Mouse (Mus musculus): ENCODE measurements around the gene Dusp11. TPM values are rescaled to one million over a fixed set of nuclear protein-coding genes. Genes with fewer than 3 reads are reported as not detected.
A peak's percentile ranks its signal among the peaks of the same experiment; 100 is the strongest.
"Not testable (repeated sequence)": the region's sequence is repeated elsewhere in the genome, so short reads cannot be mapped to it uniquely, and the experiment has no call there.

The Dusp11 gene
- 34.6 and 34.9 TPM in 2 replicates for polyA plus RNA-seq (2016; fragmentation: Nextera tagmentation; extraction: Ambion mirVana)

- WGBS = under 1% methylated on average over 70 of the region's 70 CpGs
- no peaks in the 10 kb centered on the region for H3K27me3 ChIP-seq (ENCODE audit: poor library complexity, severe bottlenecking)
- peak within 1 kb of the TSS; percentile 92 for H3K4me3 ChIP-seq
- peak; percentile 93 for DNase-seq (ENCODE audit: extremely low spot score, low spot score)
- H3K36me3 ChIP-seq (replicated peaks) = peaks cover 29% of the 10 kb centered on the region
- peaks cover 16% of the 10 kb centered on the region for H3K4me1 ChIP-seq
- H3K27ac ChIP-seq = peak within 1 kb of the TSS; percentile 95
- H3K9me3 ChIP-seq = no peaks in the 10 kb centered on the region
These were observed at the start of gene Dusp11 for GRCm38 (mm10) chr6:85961101-85962091. TSS of gene Dusp11 (minus strand) at chr6:85961667.

- H3K27ac ChIP-seq = no peak overlapping the region
- H3K27me3 ChIP-seq (ENCODE audit: poor library complexity, severe bottlenecking) = no peaks in the 10 kb centered on the region
- no peaks in the 10 kb centered on the region for H3K4me1 ChIP-seq
- 32% methylated on average over 4 of the region's 4 CpGs for WGBS
- no peak overlapping the region for H3K4me3 ChIP-seq
- no peaks in the 10 kb centered on the region for H3K36me3 ChIP-seq (replicated peaks)
- H3K9me3 ChIP-seq = no peaks in the 10 kb centered on the region
- DNase-seq (ENCODE audit: extremely low spot score, low spot score) = peak; percentile 37
These were observed 48.5 kb upstream of the Dusp11 start for GRCm38 (mm10) chr6:86009980-86010379.

GRCm38 (mm10) chr6:86004271-86005148 lies 43.0 kb upstream of the Dusp11 start:
- no peaks in the 10 kb centered on the region for H3K36me3 ChIP-seq (replicated peaks)
- 14% methylated on average over 18 of the region's 18 CpGs for WGBS
- no peaks in the 10 kb centered on the region for H3K27me3 ChIP-seq (ENCODE audit: poor library complexity, severe bottlenecking)
- H3K4me1 ChIP-seq = peaks cover 9% of the 10 kb centered on the region
- H3K4me3 ChIP-seq = peak overlapping the region; percentile 32
- no peak overlapping the region for H3K27ac ChIP-seq
- peak; percentile 83 for DNase-seq (ENCODE audit: extremely low spot score, low spot score)
- H3K9me3 ChIP-seq = no peaks in the 10 kb centered on the region; the same call in 1 of the 2 replicates

GRCm38 (mm10) chr6:86003405-86003925 lies 42.0 kb upstream of the Dusp11 start:
- Histone ChIP-seq H3K27me3 (ENCODE audit: poor library complexity, severe bottlenecking) (no peaks in the 10 kb centered on the region), H3K4me1 (peaks cover 9% of the 10 kb centered on the region), H3K36me3 (replicated peaks) (no peaks in the 10 kb centered on the region), H3K9me3 (no peaks in the 10 kb centered on the region; the same call in 1 of the 2 replicates), H3K4me3 (no peak overlapping the region), H3K27ac (no peak overlapping the region)
- DNase-seq (ENCODE audit: extremely low spot score, low spot score) = no peak
- 73% methylated on average over 18 of the region's 18 CpGs for WGBS

GRCm38 (mm10) chr6:85990774-85991173 lies 29.3 kb upstream of the Dusp11 start:
- H3K9me3 ChIP-seq; H3K4me1 ChIP-seq; H3K27ac ChIP-seq; H3K4me3 ChIP-seq; H3K36me3 ChIP-seq (replicated peaks); H3K27me3 ChIP-seq (ENCODE audit: poor library complexity, severe bottlenecking); DNase-seq (ENCODE audit: extremely low spot score, low spot score): not testable (repeated sequence)
- 90% methylated on average over 5 of the region's 5 CpGs for WGBS

- DNase-seq (ENCODE audit: extremely low spot score, low spot score); H3K9me3 ChIP-seq; H3K36me3 ChIP-seq (replicated peaks); H3K4me3 ChIP-seq; H3K27me3 ChIP-seq (ENCODE audit: poor library complexity, severe bottlenecking); H3K4me1 ChIP-seq; H3K27ac ChIP-seq: not testable (repeated sequence)
- WGBS = 89% methylated on average over 5 of the region's 5 CpGs
These were observed 28.1 kb upstream of the Dusp11 start for GRCm38 (mm10) chr6:85989570-85989969.

GRCm38 (mm10) chr6:85984351-85984750 lies 22.9 kb upstream of the Dusp11 start:
- Histone ChIP-seq H3K4me1 (no peaks in the 10 kb centered on the region), H3K9me3 (no peaks in the 10 kb centered on the region), H3K4me3 (no peak overlapping the region), H3K27me3 (ENCODE audit: poor library complexity, severe bottlenecking) (no peaks in the 10 kb centered on the region), H3K27ac (no peak overlapping the region), H3K36me3 (replicated peaks) (no peaks in the 10 kb centered on the region)
- DNase-seq (ENCODE audit: extremely low spot score, low spot score) = no peak
- WGBS = 86% methylated on average over 8 of the region's 8 CpGs

GRCm38 (mm10) chr6:85978736-85979135 lies 17.3 kb upstream of the Dusp11 start:
- H3K27ac ChIP-seq; H3K27me3 ChIP-seq (ENCODE audit: poor library complexity, severe bottlenecking); H3K4me3 ChIP-seq; DNase-seq (ENCODE audit: extremely low spot score, low spot score); H3K9me3 ChIP-seq; H3K36me3 ChIP-seq (replicated peaks); H3K4me1 ChIP-seq: not testable (repeated sequence)
- WGBS = 84% methylated on average over 4 of the region's 4 CpGs

- Histone ChIP-seq H3K9me3 (peaks cover 3% of the 10 kb centered on the region; the same call in 1 of the 2 replicates), H3K27me3 (ENCODE audit: poor library complexity, severe bottlenecking) (no peaks in the 10 kb centered on the region), H3K27ac (no peak overlapping the region), H3K36me3 (replicated peaks) (no peaks in the 10 kb centered on the region), H3K4me1 (no peaks in the 10 kb centered on the region), H3K4me3 (no peak overlapping the region)
- 89% methylated on average over 5 of the region's 5 CpGs for WGBS
- no peak for DNase-seq (ENCODE audit: extremely low spot score, low spot score)
These were observed 14.8 kb upstream of the Dusp11 start for GRCm38 (mm10) chr6:85976242-85976641.

- DNase-seq (ENCODE audit: extremely low spot score, low spot score) = no peak
- no peaks in the 10 kb centered on the region for H3K27me3 ChIP-seq (ENCODE audit: poor library complexity, severe bottlenecking)
- H3K4me3 ChIP-seq = no peak overlapping the region
- H3K36me3 ChIP-seq (replicated peaks) = no peaks in the 10 kb centered on the region
- 90% methylated on average over 1 of the region's 1 CpGs for WGBS
- H3K27ac ChIP-seq = no peak overlapping the region
- H3K4me1 ChIP-seq = no peaks in the 10 kb centered on the region
- H3K9me3 ChIP-seq = peaks cover 3% of the 10 kb centered on the region; the same call in 1 of the 2 replicates
These were observed 14.3 kb upstream of the Dusp11 start for GRCm38 (mm10) chr6:85975761-85976160.

GRCm38 (mm10) chr6:85974941-85975617 lies 13.6 kb upstream of the Dusp11 start:
- WGBS = 69% methylated on average over 10 of the region's 10 CpGs
- H3K4me3 ChIP-seq = no peak overlapping the region
- H3K27me3 ChIP-seq (ENCODE audit: poor library complexity, severe bottlenecking) = no peaks in the 10 kb centered on the region
- peaks cover 3% of the 10 kb centered on the region; the same call in 1 of the 2 replicates for H3K9me3 ChIP-seq
- no peak overlapping the region for H3K27ac ChIP-seq
- H3K4me1 ChIP-seq = no peaks in the 10 kb centered on the region
- DNase-seq (ENCODE audit: extremely low spot score, low spot score) = no peak
- H3K36me3 ChIP-seq (replicated peaks) = no peaks in the 10 kb centered on the region

- Histone ChIP-seq H3K36me3 (replicated peaks) (no peaks in the 10 kb centered on the region), H3K4me3 (no peak overlapping the region), H3K4me1 (no peaks in the 10 kb centered on the region), H3K9me3 (no peaks in the 10 kb centered on the region), H3K27me3 (ENCODE audit: poor library complexity, severe bottlenecking) (no peaks in the 10 kb centered on the region), H3K27ac (no peak overlapping the region)
- DNase-seq (ENCODE audit: extremely low spot score, low spot score) = no peak
- 86% methylated on average over 3 of the region's 3 CpGs for WGBS
These were observed 11.9 kb upstream of the Dusp11 start for GRCm38 (mm10) chr6:85973336-85973735.
